Comparison of ENCODE assay signal across 21 mouse cellular contexts in genomic region chr4:54756441-54756840, GRCm38 (mm10).
DNase-seq lines count a peak whose midpoint lies in the region; ATAC-seq lines count a peak whose summit lies in the region.
"Had no signal": no experiment of that assay in that cellular context is flagged by ENCODE, and none has a peak within 500 bp of the region (broad histone marks: within the 10 kb centered on the region; RNA-seq: fewer than 3 reads in every experiment).

No protein-coding gene starts in this region.

- DNase-seq in adrenal gland, postnatal 14 days, result peak; percentile 20
- DNase-seq in adrenal gland, adult 2 months, result no peak
- DNase-seq in 3T3-L1 (ENCODE audit: low read depth, low spot score), result peak; percentile 43
- peak; percentile 53 for DNase-seq in MN1 (ENCODE audit: low spot score)
- peak; percentile 57 for DNase-seq in adipocyte (ENCODE audit: low spot score)
- no peak for DNase-seq in heart, postnatal 10 days
- no peak for DNase-seq in thymus, postnatal 4 days
- DNase-seq: B cell, adult 2 months; cerebellum, adult 11 months; cerebellum, adult 18-20 months; cerebellum, adult 8-10 months; cerebellum, adult 9-11 months; cerebellum, postnatal 14 days; cerebellum, postnatal 36 days; embryo, embryonic 11 days had no signal

- intact Hi-C loops in heart, postnatal 10 days (cut with DNase I), result no loop called here

- ATAC-seq in frontal cortex, adult (ENCODE audit: low TSS enrichment), result no peak
- ATAC-seq: activated CD4-positive, CD25-positive, alpha-beta regulatory T cell, adult 4 months; CD4-positive, CD25-positive, alpha-beta regulatory T cell, adult 4 months; forebrain, embryonic 14.5 days; forebrain, embryonic 16.5 days; Patski had no signal

Comparison
In these comparisons a context has a peak if more than half of its experiments do, and no peak if none do; other contexts are left out.
1. DNase-seq: peak in adrenal gland, postnatal 14 days (single experiment), 3T3-L1 (single experiment), MN1 (single experiment) and adipocyte (single experiment); none in adrenal gland, adult 2 months (single experiment), heart, postnatal 10 days (0 of 2) and thymus, postnatal 4 days (single experiment).